Mouse (Mus musculus) small intestine, adult 2 months (tissue): ENCODE measurements at regions not wholly inside any gene's neighbourhood (a gene's known extent, or its start where the extent isn't known, plus 50 kb on each side); places are given as distances from the start of the nearest gene placed in this dataset.

Experiments used
- H3K27ac ChIP-seq: fragments of 200-500 bp; 2 replicates; pipeline ENCODE4 v1.5.1; 2012; ENCODE audit warnings: low read depth, low read length, control low read depth, inconsistent platforms; ENCODE audit not compliant: insufficient read depth
- H3K27me3 ChIP-seq: fragments of 200-500 bp; 2 replicates; pipeline ENCODE4 v1.6.1; 2012; ENCODE audit warnings: mild to moderate bottlenecking, moderate library complexity, low read length, inconsistent platforms; ENCODE audit not compliant: control insufficient read depth, insufficient read depth
- H3K36me3 ChIP-seq: fragments of 200-500 bp; 2 replicates; pipeline ENCODE4 v1.6.1; 2012; ENCODE audit warnings: mild to moderate bottlenecking, low read length, control low read depth, inconsistent platforms; ENCODE audit not compliant: control insufficient read depth, insufficient read depth
- H3K4me1 ChIP-seq: fragments of 200-500 bp; 2 replicates; pipeline ENCODE4 v1.6.1; 2012; ENCODE audit warnings: low read length, inconsistent platforms, mixed read lengths; ENCODE audit not compliant: control insufficient read depth, insufficient read depth, insufficient read length
- H3K4me3 ChIP-seq: fragments of 200-500 bp; 2 replicates; pipeline ENCODE4 v1.5.1; 2012; ENCODE audit warnings: low read depth, mild to moderate bottlenecking, control low read depth, inconsistent platforms, low read length, moderate library complexity
- CTCF ChIP-seq: fragments of 200-500 bp; IDR thresholded peaks from 2 replicates; pipeline ENCODE4 v1.5.1; 2012; ENCODE audit warnings: low read depth, mild to moderate bottlenecking, control low read depth, inconsistent platforms, low read length, moderate library complexity, mixed read lengths; ENCODE audit not compliant: insufficient replicate concordance, insufficient read length; ENCODE audit errors: extremely low read depth
- POLR2A ChIP-seq: fragments of 200-500 bp; IDR thresholded peaks from 2 replicates; pipeline ENCODE4 v1.6.1; 2012; ENCODE audit warnings: low read depth, mild to moderate bottlenecking, control low read depth, inconsistent platforms, low read length, moderate library complexity
- WGBS: fragments of 180-500 bp; shearing (Covaris S2); methylation state at CpG from one replicate; pipeline ENCODE4 v1.1.7; 2018; 5-methylcytosine and 5-hydroxymethylcytosine counted together

- Histone ChIP-seq H3K36me3 (no peaks in the 10 kb centered on the region), H3K27me3 (no peaks in the 10 kb centered on the region), H3K4me1 (no peaks in the 10 kb centered on the region), H3K4me3 (no peak overlapping the region), H3K27ac (no peak overlapping the region)
- TF ChIP-seq CTCF (no peak), POLR2A (no peak)
- WGBS, result 48% methylated on average over 4 of the region's 4 CpGs
These were observed 77.3 kb upstream of the Mbnl1 start for GRCm38 (mm10) chr3:60395299-60395698.

- Histone ChIP-seq H3K27me3 (no peaks in the 10 kb centered on the region), H3K36me3 (no peaks in the 10 kb centered on the region), H3K4me1 (no peaks in the 10 kb centered on the region), H3K4me3 (no peak overlapping the region), H3K27ac (no peak overlapping the region)
- 71% methylated on average over 3 of the region's 3 CpGs for WGBS
- TF ChIP-seq CTCF (no peak), POLR2A (no peak)
These were observed 75.7 kb upstream of the Mbnl1 start for GRCm38 (mm10) chr3:60396971-60397370.

- Histone ChIP-seq H3K36me3 (no peaks in the 10 kb centered on the region), H3K4me1 (no peaks in the 10 kb centered on the region), H3K27me3 (no peaks in the 10 kb centered on the region), H3K27ac (no peak overlapping the region), H3K4me3 (no peak overlapping the region)
- TF ChIP-seq POLR2A (no peak), CTCF (no peak)
These were observed 73.8 kb upstream of the Mbnl1 start for GRCm38 (mm10) chr3:60398796-60399195.

GRCm38 (mm10) chr3:60402251-60402830 is 70.3 kb upstream of the Mbnl1 start:
- Histone ChIP-seq H3K4me3 (no peak overlapping the region), H3K36me3 (no peaks in the 10 kb centered on the region), H3K27me3 (no peaks in the 10 kb centered on the region), H3K4me1 (no peaks in the 10 kb centered on the region), H3K27ac (no peak overlapping the region)
- 67% methylated on average over 5 of the region's 5 CpGs for WGBS
- TF ChIP-seq CTCF (no peak), POLR2A (no peak)

- no peak overlapping the region for H3K27ac ChIP-seq
- no peaks in the 10 kb centered on the region for H3K36me3 ChIP-seq
- WGBS, result 82% methylated on average over 2 of the region's 2 CpGs
- peaks cover 2% of the 10 kb centered on the region; the same call in 1 of the 2 replicates for H3K4me1 ChIP-seq
- H3K27me3 ChIP-seq, result no peaks in the 10 kb centered on the region
- TF ChIP-seq CTCF (no peak), POLR2A (no peak)
- H3K4me3 ChIP-seq, result no peak overlapping the region
These were observed 65.2 kb upstream of the Mbnl1 start for GRCm38 (mm10) chr3:60407426-60407825.

- Histone ChIP-seq H3K4me3 (no peak overlapping the region), H3K4me1 (peaks cover 2% of the 10 kb centered on the region; the same call in 1 of the 2 replicates), H3K27ac (no peak overlapping the region), H3K27me3 (no peaks in the 10 kb centered on the region), H3K36me3 (no peaks in the 10 kb centered on the region)
- TF ChIP-seq POLR2A (no peak), CTCF (no peak)
- WGBS, result 51% methylated on average over 1 of the region's 1 CpGs
These were observed 64.7 kb upstream of the Mbnl1 start for GRCm38 (mm10) chr3:60407906-60408305.

GRCm38 (mm10) chr3:60408553-60409282 is 63.9 kb upstream of the Mbnl1 start:
- Histone ChIP-seq H3K27me3 (no peaks in the 10 kb centered on the region), H3K4me3 (peak overlapping the region; percentile 48), H3K27ac (peak overlapping the region; percentile 83), H3K36me3 (no peaks in the 10 kb centered on the region), H3K4me1 (peaks cover 2% of the 10 kb centered on the region; the same call in 1 of the 2 replicates)
- under 1% methylated on average over 7 of the region's 7 CpGs for WGBS
- TF ChIP-seq CTCF (no peak), POLR2A (no peak)

GRCm38 (mm10) chr3:60409283-60409633 is 63.4 kb upstream of the Mbnl1 start:
- H3K27me3 ChIP-seq, result no peaks in the 10 kb centered on the region
- H3K36me3 ChIP-seq, result no peaks in the 10 kb centered on the region
- no peak overlapping the region for H3K4me3 ChIP-seq
- TF ChIP-seq CTCF (no peak), POLR2A (no peak)
- peak overlapping the region; percentile 17; the same call in 1 of the 2 replicates for H3K27ac ChIP-seq
- peaks cover 2% of the 10 kb centered on the region; the same call in 1 of the 2 replicates for H3K4me1 ChIP-seq
